Mouse (Mus musculus) mouse embryonic stem cell (cell line): Measurements from ENCODE around the gene Ang.

Experiments used
- in situ Hi-C, 2 experiments: fragments of 300-500 bp; cut with MboI; formaldehyde crosslinking; loops; 1 replicate in 1 of 2; 3 replicates in 1 of 2; pipeline ENCODE4 v1.14.3; 2019 to 2020; ENCODE audit warnings: low sequenced_read_pairs in 2 of 2, low pct_unique_long_range_greater_than_20kb in 1 of 2, mixed read lengths in 1 of 2; ENCODE audit not compliant: unreplicated experiment in 1 of 2

Gene Ang

DNA sequence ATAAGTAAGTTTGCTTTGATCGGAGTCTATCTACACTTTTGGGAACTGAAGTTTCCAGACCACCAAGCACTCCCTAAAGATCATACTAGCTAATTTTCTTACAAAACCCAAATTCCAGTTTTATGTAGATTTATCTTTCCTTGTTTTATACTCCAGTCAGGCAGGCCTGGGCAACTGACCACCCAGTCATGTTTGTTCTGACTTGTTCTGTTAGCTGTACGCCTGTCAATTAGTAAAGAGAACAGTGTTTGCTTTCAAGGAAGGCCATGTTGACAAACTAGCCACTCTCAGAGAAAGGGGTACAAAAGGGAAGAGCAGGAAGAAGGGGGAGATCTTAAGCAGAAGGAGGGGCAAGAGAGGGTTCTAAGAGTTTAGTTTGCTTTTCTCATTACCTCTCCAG is 13.4 kb downstream of the Ang start:
- in situ Hi-C loops: loop anchor here in 1 of 2 experiments (5.0 kb wide), 1 partner anchor 163 kb away; no protein-coding TSS in a partner anchor

DNA sequence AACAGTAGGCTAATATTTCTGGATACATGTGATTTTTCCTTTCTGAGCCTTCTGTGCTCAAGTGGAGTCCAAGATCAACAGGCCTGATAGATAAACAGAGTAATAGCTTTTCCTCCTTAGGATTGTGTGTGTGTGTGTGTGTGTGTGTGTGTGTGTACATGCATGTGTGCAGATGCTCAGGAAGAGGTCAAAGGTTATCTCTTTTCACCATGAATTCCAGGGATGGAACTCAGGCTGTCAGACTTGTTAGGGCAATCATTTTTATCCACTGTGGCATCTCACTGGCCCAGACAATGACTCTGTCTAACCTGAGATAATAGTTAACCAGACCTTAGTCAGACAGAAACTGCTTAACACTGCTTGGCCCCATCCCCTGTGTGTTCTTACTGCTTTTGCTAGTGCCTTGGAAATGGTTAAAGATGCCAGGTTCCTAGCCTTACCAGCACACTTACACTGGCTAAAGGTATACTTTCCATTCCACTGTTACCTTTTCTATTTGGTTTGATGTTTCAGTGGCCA is 15.6 kb downstream of the Ang start:
- in situ Hi-C loops: no loop called here

DNA sequence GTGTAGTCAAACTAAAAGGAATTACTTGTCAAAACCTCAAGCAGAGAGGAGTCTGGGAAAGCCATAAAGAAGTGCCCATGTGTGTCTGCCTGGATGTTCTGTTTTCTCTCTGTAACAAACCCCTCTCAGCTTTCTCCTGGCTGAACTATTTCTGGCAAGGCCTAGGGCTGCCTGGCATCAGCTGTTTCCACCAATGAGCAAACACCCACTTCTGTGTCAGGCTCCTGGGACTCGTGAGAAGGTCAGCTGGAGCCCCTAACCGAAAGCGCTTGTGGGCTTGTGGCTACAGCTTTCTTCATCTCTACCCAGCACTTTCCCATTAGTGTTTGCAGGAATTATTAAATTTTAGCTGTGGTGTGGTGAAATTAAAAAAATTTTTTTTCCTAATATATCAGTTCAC is 21.0 kb downstream of the Ang start:
- in situ Hi-C loops: no loop called here

GRCm38 (mm10) chr14:51113476-51113875 is 22.5 kb downstream of the Ang start:
- in situ Hi-C loops: no loop called here

DNA sequence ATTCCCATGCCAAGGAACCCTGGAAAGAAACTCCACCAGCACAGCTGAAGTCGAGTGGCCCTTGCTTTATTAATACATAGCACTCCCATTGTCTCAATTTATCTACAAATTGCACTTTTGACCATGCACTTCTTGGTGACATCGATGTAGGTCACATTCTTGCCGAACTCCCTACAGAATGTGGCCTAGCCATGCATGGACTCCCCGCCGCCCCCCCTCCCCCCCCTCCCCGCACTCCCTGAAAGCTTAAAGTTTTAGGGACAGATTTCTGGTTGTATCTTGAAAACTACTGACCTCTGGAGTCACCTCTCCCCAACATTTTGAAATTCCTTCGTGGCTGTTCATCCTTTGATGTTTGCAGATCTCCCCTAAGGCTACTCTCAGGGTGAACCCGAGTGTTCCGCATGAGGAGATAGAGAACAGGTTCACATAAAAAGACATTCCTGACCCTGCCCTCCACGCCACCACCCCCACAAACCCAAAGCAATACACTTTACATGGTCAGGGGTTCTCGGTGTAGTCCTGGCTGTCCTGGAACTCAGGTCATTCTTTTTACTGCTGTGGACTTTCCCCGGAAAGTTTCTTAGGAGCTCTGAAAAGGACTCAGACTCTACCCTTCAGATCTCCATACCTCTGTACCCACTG is 23.1 kb downstream of the Ang start, which contains the start of gene Eddm3b:
Eddm3b (plus strand) TSS at position 511 of the 645 bp plus-strand sequence.
- in situ Hi-C loops: no loop called here

- in situ Hi-C loops: no loop called here
These were observed 34.7 kb downstream of the Ang start for GRCm38 (mm10) chr14:51125684-51126083.

- in situ Hi-C loops: no loop called here
These were observed 36.8 kb downstream of the Ang start for GRCm38 (mm10) chr14:51127648-51128258.

GRCm38 (mm10) chr14:51128775-51129623 is 38.0 kb downstream of the Ang start:
- in situ Hi-C loops: no loop called here

- in situ Hi-C loops: no loop called here
These were observed 38.6 kb downstream of the Ang start for GRCm38 (mm10) chr14:51129624-51129975.

- in situ Hi-C loops: no loop called here
These were observed 39.5 kb downstream of the Ang start for GRCm38 (mm10) chr14:51130315-51130940.

DNA sequence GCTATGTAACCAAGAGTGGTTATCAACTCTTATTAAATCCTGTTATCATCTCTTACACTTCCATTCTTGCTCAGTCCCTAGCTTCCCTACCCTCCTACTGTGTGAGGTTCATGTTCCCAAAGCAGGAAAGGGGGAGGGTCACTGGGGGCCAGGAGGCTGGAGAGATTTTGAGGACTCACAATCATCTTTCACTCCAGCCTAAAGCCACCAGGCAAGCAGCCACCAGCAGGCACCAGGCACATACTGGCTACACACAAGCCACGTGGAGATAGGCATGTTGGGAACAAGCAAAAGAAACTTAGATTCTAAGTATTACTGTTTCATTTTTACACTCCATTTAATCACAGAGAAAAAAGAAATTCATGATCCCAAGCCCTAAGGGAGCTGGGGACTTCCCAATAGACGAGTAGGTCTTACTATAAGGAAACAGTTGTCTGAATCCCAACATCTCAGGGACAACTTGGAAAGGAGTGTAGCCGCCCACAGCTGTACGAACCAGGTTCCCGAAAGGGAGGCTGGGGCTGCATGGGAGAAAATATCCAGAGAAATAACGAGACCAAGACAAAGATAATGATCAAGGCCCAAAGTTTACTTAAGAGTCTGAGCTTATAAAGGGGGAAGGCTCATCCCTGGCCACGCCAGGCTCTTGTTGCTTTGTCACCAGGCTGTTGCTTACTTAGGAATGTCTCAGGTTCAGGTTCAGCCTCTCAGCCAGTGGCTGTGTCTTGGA is 40.3 kb downstream of the Ang start:
- in situ Hi-C loops: no loop called here

DNA sequence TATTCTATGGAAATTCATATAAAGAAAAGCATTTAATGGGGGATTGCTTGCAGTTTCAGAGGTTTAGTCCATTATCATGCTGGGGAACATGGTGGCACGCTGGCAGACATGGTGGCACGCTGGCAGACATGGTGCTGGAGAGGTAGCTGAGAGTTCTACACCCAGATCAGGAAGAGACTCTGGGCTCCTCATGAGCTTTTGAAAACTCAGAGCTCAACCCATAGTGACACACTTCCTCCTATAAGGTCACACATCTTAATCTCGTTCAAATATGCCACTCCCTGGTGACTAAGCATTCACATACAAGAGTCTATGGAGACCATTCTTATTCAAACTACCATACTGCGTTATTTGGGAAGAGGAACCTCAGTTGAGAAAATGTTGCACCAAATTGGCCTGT is 41.4 kb downstream of the Ang start:
- in situ Hi-C loops: no loop called here

DNA sequence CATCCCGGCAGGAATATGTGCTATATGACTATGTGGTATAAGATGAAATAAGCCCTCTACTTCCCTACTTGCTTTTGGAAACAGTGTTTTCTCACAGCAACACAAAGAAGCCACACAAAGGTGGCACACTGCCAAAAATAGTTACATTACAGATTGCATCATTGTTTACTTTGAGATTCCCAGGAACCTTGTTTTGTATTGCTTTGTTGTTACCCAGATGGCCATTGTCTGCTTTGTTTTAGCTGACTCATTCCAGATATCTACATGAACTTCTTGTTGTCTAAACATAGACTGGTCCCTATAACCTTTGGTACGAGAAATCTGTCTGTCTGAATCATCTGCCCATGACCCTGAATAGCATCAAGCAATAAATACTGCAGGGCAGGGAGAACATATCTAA is 49.4 kb downstream of the Ang start:
- in situ Hi-C loops: no loop called here

- in situ Hi-C loops: no loop called here
These were observed 51.2 kb downstream of the Ang start for GRCm38 (mm10) chr14:51142119-51142518.

DNA sequence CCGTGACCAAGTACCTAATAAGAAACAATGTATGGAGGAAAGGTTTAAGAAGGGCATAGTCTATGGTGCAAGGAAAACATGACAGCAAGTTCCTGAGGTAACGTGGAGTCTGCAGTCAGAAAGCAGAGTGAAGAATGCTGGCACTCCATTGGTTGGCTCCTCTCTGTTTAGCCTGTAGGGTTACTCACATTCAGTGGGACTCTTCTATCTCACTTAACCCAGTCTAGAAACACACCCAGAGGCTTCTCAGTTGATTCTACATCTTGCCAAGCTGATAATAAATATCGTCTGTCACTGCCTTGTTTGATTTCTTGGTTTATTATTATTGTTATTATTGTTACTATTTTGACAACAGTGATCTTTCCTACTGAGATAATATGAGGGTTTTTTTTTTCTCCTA is 51.6 kb downstream of the Ang start:
- in situ Hi-C loops: no loop called here

GRCm38 (mm10) chr14:51143287-51143686 is 52.3 kb downstream of the Ang start:
- in situ Hi-C loops: no loop called here

DNA sequence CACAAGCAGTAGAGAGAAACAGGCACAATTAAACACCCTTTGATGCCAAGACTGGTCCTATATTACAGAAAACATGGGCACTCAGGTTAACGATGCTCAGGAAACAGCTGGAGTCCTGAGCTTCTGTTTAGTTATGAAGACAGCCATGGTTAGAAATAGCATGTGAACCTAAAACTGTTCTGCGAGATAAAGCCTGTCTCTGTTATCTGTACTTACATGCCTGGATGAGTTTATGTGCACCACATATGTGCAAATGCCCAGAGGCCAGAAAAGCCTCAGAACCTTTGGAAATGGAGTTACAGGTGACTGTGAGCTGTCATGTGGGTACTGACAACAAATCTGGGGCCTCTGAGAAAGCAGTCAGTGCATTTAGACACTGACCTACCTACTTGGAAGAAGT is 53.0 kb downstream of the Ang start:
- in situ Hi-C loops: no loop called here

DNA sequence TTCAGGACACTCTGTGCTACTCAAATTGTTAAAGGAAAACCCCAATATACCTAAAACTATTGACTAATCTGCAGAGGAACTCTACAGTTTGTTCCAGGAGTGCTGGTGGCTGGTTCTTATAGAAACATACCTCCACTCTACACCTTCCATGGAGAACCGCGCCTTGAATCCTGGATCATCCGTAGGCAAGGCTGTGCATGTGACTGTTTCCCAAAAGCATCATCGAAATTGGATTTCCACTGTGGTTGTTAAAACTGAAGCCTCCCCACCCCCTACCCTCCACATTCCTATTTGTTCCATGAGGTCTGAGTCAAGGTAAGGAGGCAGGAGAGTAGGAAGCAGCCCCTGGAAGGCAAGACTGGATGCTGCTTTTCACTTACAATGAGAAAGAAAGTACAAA is 53.5 kb downstream of the Ang start:
- in situ Hi-C loops: no loop called here
